Mouse (Mus musculus): ENCODE results near the gene Ctsh. TPM values are rescaled to one million over a fixed set of nuclear protein-coding genes. Genes with fewer than 3 reads are reported as not detected.
"Not testable (repeated sequence)": the region's sequence is repeated elsewhere in the genome, so short reads cannot be mapped to it uniquely, and the experiment has no call there.

Ctsh gene
- polyA plus RNA-seq, 1 experiment from 2014 or later: 145 TPM

DNA sequence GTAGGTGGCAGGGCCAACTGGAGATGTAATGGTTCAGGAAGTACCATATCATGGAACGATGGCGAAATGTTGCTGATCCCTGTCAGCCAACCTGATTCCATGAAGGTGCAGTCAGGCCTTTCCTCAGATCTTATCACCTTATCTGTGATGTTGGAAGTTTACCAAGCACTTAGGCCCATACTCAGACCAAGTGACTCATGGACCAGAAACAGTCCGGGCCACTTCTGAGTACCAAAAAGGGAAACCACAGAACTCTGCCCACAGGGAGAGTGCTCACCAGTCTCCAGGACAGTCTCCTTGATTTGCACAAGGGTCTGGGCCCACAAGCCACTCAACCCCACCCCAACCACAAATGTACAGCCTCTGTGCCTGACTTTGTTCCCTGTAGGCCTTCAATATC, 18.2 kb upstream of the Ctsh start:
- Histone ChIP-seq H3K9me3 (ENCODE audit: control insufficient read depth, low read length) (no peaks in the 10 kb centered on the region), H3K27ac (replicated peaks) (no peak overlapping the region), H3K9ac (ENCODE audit: low read length) (no peak overlapping the region), H3K36me3 (ENCODE audit: control insufficient read depth, insufficient read depth, low read length) (no peaks in the 10 kb centered on the region), H3K27me3 (ENCODE audit: control insufficient read depth, insufficient read depth, low read length) (no peaks in the 10 kb centered on the region), H3K4me1 (replicated peaks; ENCODE audit: control insufficient read depth, insufficient read depth) (no peaks in the 10 kb centered on the region), H3K4me3 (ENCODE audit: low read depth, low read length) (no peak overlapping the region), H3K4me2 (replicated peaks; ENCODE audit: low read depth) (no peak overlapping the region)
- WGBS: 67% methylated on average over 3 of the region's 3 CpGs
- TF ChIP-seq EP300 (optimal IDR thresholded peaks at IDR 0.05): no peak
- no peak for TF ChIP-seq CTCF (IDR thresholded peaks at IDR 0.05; ENCODE audit: low read depth)
- DNase-seq (ENCODE audit: low spot score) (no peak), ATAC-seq (ENCODE audit: low FRiP score, low TSS enrichment) (peak; percentile 47)

DNA sequence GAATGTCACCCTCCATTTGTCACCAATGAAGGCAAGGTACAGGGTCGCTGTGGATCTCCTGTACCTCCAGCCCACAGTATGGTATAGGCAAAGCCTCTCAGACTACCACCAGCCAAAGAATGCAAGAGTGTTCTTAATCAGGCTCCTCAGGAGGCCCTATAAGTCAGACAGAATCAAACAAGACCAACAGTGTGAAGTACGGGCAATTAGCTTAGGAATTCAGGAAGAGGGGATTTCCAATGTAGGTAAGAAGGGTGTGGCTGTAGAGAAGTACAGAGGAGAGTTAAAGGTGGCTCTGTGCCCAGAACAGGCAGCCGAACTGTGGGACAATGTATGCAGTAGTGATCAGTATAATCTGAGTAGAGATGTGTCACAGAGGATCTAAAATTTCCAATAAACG, 17.6 kb upstream of the Ctsh start:
- no peak overlapping the region for H3K4me3 ChIP-seq (ENCODE audit: low read depth, low read length)
- H3K36me3 ChIP-seq (ENCODE audit: control insufficient read depth, insufficient read depth, low read length): no peaks in the 10 kb centered on the region
- no peaks in the 10 kb centered on the region for H3K27me3 ChIP-seq (ENCODE audit: control insufficient read depth, insufficient read depth, low read length)
- H3K27ac ChIP-seq (replicated peaks): no peak overlapping the region
- ATAC-seq (ENCODE audit: low FRiP score, low TSS enrichment): peak; percentile 71
- no peaks in the 10 kb centered on the region for H3K9me3 ChIP-seq (ENCODE audit: control insufficient read depth, low read length)
- TF ChIP-seq EP300 (optimal IDR thresholded peaks at IDR 0.05) (no peak), CTCF (IDR thresholded peaks at IDR 0.05; ENCODE audit: low read depth) (no peak)
- no peak overlapping the region for H3K9ac ChIP-seq (ENCODE audit: low read length)
- no peaks in the 10 kb centered on the region for H3K4me1 ChIP-seq (replicated peaks; ENCODE audit: control insufficient read depth, insufficient read depth)
- no peak for DNase-seq (ENCODE audit: low spot score)
- 41% methylated on average over 4 of the region's 4 CpGs for WGBS
- no peak overlapping the region for H3K4me2 ChIP-seq (replicated peaks; ENCODE audit: low read depth)

DNA sequence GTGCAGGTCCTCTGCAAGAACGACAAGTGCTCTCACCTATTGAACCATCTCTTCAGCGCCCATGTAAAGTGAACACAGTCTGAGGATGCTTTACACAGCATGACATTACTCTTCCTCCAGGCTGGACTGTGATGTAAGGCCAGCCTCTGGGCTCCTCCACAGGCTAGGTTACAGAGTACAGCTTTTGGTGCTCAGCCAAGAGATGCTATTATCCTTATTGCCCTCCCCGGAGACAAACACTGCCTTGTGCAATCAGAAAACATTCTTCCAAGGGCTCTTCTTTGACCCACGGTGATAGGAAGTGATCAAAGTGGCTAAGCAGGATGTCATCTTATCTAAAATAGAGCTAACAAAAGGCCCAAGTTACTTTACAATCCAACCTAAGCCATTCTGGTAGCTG, 15.4 kb upstream of the Ctsh start:
- Histone ChIP-seq H3K9me3 (ENCODE audit: control insufficient read depth, low read length) (no peaks in the 10 kb centered on the region), H3K4me2 (replicated peaks; ENCODE audit: low read depth) (no peak overlapping the region), H3K4me3 (ENCODE audit: low read depth, low read length) (no peak overlapping the region), H3K4me1 (replicated peaks; ENCODE audit: control insufficient read depth, insufficient read depth) (no peaks in the 10 kb centered on the region), H3K27me3 (ENCODE audit: control insufficient read depth, insufficient read depth, low read length) (no peaks in the 10 kb centered on the region), H3K9ac (ENCODE audit: low read length) (no peak overlapping the region), H3K36me3 (ENCODE audit: control insufficient read depth, insufficient read depth, low read length) (no peaks in the 10 kb centered on the region), H3K27ac (replicated peaks) (no peak overlapping the region)
- ATAC-seq (ENCODE audit: low FRiP score, low TSS enrichment) (no peak), DNase-seq (ENCODE audit: low spot score) (no peak)
- WGBS: 73% methylated on average over 4 of the region's 4 CpGs
- TF ChIP-seq EP300 (optimal IDR thresholded peaks at IDR 0.05) (no peak), CTCF (IDR thresholded peaks at IDR 0.05; ENCODE audit: low read depth) (no peak)

DNA sequence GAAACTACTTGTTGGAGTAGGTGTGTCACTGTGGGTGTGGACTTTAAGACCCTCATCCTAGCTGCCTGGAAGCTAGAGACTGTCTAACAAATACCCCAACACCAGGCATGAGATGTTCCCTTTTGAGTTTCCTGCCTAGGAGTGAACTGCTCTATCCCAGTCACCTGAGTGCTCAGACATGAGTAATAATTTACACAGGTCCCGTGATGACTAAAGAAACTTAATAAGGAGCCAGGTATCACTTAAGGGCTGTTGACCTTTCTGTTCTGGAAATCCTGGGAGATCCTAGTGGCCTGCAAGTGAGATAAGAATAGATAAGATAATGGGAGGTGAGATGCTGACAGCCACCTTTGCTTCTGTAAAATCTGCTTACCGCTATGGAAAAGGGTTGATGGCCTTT, 13.0 kb upstream of the Ctsh start:
- Histone ChIP-seq H3K4me3 (ENCODE audit: low read depth, low read length) (no peak overlapping the region), H3K36me3 (ENCODE audit: control insufficient read depth, insufficient read depth, low read length) (no peaks in the 10 kb centered on the region), H3K4me2 (replicated peaks; ENCODE audit: low read depth) (no peak overlapping the region), H3K9ac (ENCODE audit: low read length) (no peak overlapping the region), H3K27ac (replicated peaks) (no peak overlapping the region), H3K9me3 (ENCODE audit: control insufficient read depth, low read length) (no peaks in the 10 kb centered on the region), H3K27me3 (ENCODE audit: control insufficient read depth, insufficient read depth, low read length) (no peaks in the 10 kb centered on the region), H3K4me1 (replicated peaks; ENCODE audit: control insufficient read depth, insufficient read depth) (no peaks in the 10 kb centered on the region)
- DNase-seq (ENCODE audit: low spot score): no peak
- WGBS: 57% methylated on average over 2 of the region's 2 CpGs
- TF ChIP-seq CTCF (IDR thresholded peaks at IDR 0.05; ENCODE audit: low read depth) (no peak), EP300 (optimal IDR thresholded peaks at IDR 0.05) (no peak)
- ATAC-seq (ENCODE audit: low FRiP score, low TSS enrichment): peak; percentile 64

DNA sequence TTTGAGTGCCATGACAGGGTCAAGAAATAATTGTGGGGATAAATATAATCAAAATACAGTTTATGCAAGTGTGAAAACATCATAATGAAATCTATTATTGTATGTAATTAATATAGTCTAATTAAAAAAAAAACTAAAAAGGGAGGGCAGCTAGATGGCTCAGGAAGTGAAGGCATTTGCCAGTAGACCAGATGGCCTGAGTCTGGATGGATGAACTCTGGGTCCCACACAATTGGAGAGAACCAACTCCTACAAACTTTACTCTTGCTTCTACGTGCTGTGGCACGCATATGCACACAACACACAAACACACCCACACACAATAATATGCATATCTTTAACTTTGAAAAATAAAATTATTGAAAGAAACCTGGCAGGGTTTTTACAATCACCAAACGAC, 12.4 kb upstream of the Ctsh start:
- TF ChIP-seq CTCF (IDR thresholded peaks at IDR 0.05; ENCODE audit: low read depth) (no peak), EP300 (optimal IDR thresholded peaks at IDR 0.05) (no peak)
- Histone ChIP-seq H3K9ac (ENCODE audit: low read length) (no peak overlapping the region), H3K36me3 (ENCODE audit: control insufficient read depth, insufficient read depth, low read length) (no peaks in the 10 kb centered on the region), H3K27ac (replicated peaks) (no peak overlapping the region), H3K4me1 (replicated peaks; ENCODE audit: control insufficient read depth, insufficient read depth) (no peaks in the 10 kb centered on the region), H3K9me3 (ENCODE audit: control insufficient read depth, low read length) (no peaks in the 10 kb centered on the region), H3K4me2 (replicated peaks; ENCODE audit: low read depth) (no peak overlapping the region), H3K27me3 (ENCODE audit: control insufficient read depth, insufficient read depth, low read length) (no peaks in the 10 kb centered on the region), H3K4me3 (ENCODE audit: low read depth, low read length) (no peak overlapping the region)
- no peak for ATAC-seq (ENCODE audit: low FRiP score, low TSS enrichment)
- no peak for DNase-seq (ENCODE audit: low spot score)
- 88% methylated on average over 3 of the region's 3 CpGs for WGBS

DNA sequence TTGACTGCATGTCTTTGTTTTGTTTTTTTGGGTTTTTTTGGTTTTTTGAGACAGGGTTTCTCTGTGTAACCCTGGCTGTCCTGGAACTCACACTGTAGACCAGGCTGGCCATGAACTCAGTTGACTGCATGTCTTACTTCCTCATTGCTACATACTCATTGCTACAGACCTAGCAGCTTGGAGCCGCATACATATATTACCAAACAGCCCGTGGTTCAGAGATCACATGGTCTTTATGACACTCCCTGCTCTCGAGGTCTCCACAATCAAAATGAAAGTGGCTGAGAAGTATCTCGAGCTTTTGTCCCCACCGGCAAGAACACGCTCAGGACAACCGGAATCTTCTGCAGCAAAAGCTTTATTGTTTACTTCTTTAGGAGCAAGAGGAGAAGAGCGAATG, 11.0 kb upstream of the Ctsh start:
- H3K27ac ChIP-seq (replicated peaks); DNase-seq (ENCODE audit: low spot score): not testable (repeated sequence)
- ATAC-seq (ENCODE audit: low FRiP score, low TSS enrichment): 0 out of 2 replicates have a peak, but pooled peaks have one; percentile 53

More for the DNA sequence above, 11.0 kb upstream of the Ctsh start:
- H3K27me3 ChIP-seq (ENCODE audit: control insufficient read depth, insufficient read depth, low read length); H3K4me1 ChIP-seq (replicated peaks; ENCODE audit: control insufficient read depth, insufficient read depth); H3K36me3 ChIP-seq (ENCODE audit: control insufficient read depth, insufficient read depth, low read length); H3K4me2 ChIP-seq (replicated peaks; ENCODE audit: low read depth); H3K9me3 ChIP-seq (ENCODE audit: control insufficient read depth, low read length); H3K4me3 ChIP-seq (ENCODE audit: low read depth, low read length); H3K9ac ChIP-seq (ENCODE audit: low read length): not testable (repeated sequence)
- WGBS: 88% methylated on average over 8 of the region's 8 CpGs
